Mouse (Mus musculus): ENCODE measurements around the gene F3. TPM values are rescaled to one million over a fixed set of nuclear protein-coding genes. Genes with fewer than 3 reads are reported as not detected.
"Not testable (repeated sequence)": the region's sequence is repeated elsewhere in the genome, so short reads cannot be mapped to it uniquely, and the experiment has no call there.

The F3 gene
- polyA plus RNA-seq, 1 experiment = 8.6 TPM

DNA sequence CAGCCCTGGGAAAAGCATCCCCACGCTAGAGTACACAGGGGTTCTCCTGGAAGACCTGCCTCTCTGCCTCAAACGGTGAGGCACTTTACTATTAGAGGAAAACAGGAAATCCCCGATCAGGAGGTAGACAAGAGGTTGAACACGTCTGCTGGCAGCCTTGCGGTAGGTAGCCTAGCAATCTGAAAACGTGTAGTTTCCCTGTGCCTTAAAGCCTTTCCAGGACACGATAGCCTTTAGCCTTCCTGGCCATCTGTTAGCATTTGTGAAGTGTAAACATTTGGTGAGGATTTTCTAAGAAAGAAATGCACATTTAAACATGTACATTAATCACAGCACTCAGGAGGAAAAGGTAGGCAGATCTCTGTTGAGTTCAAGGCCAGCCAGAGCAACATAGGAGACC is 35.0 kb downstream of the F3 start:
- Histone ChIP-seq H3K4me1 (ENCODE audit: control insufficient read depth, insufficient read depth, insufficient read length, low read length) (peaks cover 6% of the 10 kb centered on the region; the same call in 1 of the 2 replicates), H3K27me3 (ENCODE audit: control insufficient read depth, insufficient read depth, low read length) (no peaks in the 10 kb centered on the region), H3K4me3 (ENCODE audit: low read depth, low read length) (no peak overlapping the region), H3K36me3 (ENCODE audit: control insufficient read depth, insufficient read depth, low read length) (peaks cover 32% of the 10 kb centered on the region), H3K27ac (ENCODE audit: insufficient read depth, low read depth, low read length) (no peak overlapping the region)
- WGBS = 61% methylated on average over 7 of the region's 7 CpGs
- TF ChIP-seq CTCF (IDR thresholded peaks at IDR 0.05; ENCODE audit: extremely low read depth, insufficient read length, insufficient replicate concordance, low read depth, low read length) (no peak), POLR2A (IDR thresholded peaks at IDR 0.05; ENCODE audit: low read depth, low read length) (no peak)

DNA sequence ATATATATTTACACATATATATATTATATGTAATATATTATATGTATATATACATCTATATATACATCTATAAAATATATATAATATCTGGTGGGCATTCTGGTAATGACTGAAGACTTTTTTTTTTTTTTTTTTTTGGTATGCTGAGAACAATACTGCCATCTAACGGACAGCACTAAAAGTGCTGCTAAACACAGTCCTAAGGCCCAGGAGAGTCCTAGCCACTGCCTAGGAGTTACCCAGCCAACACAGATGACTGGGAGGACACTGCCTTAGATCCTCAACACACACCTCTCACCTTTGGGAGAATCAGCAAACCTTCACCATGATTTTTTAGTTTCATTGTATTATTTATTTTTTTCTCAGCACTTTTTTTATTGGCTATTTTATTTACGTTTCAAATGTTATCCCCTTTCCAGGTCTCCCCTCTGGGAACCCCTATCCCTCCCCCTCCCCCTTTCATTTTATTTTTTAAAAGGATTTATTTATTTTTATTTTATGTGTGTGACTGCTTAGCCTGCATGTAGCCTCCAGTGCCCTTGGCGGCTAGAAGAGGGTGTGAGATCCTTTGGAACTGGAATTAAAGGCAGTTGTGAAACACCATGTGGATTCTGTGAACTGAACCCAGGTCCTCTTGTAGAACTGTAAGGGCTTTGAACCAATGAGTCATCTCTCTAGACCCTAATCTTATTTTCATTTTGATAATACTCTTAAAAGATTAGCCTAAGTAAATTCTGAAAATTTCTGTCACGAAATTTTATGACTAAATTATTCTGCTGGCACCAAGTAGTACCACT is 38.9 kb downstream of the F3 start:
- Histone ChIP-seq H3K4me1 (ENCODE audit: control insufficient read depth, insufficient read depth, insufficient read length, low read length) (no peaks in the 10 kb centered on the region), H3K27ac (ENCODE audit: insufficient read depth, low read depth, low read length) (no peak overlapping the region), H3K36me3 (ENCODE audit: control insufficient read depth, insufficient read depth, low read length) (peaks cover 52% of the 10 kb centered on the region), H3K27me3 (ENCODE audit: control insufficient read depth, insufficient read depth, low read length) (no peaks in the 10 kb centered on the region), H3K4me3 (ENCODE audit: low read depth, low read length) (no peak overlapping the region)
- 57% methylated on average over 4 of the region's 4 CpGs for WGBS
- TF ChIP-seq CTCF (IDR thresholded peaks at IDR 0.05; ENCODE audit: extremely low read depth, insufficient read length, insufficient replicate concordance, low read depth, low read length) (peak; percentile 28; the same call in 1 of the 2 replicates), POLR2A (IDR thresholded peaks at IDR 0.05; ENCODE audit: low read depth, low read length) (no peak)

DNA sequence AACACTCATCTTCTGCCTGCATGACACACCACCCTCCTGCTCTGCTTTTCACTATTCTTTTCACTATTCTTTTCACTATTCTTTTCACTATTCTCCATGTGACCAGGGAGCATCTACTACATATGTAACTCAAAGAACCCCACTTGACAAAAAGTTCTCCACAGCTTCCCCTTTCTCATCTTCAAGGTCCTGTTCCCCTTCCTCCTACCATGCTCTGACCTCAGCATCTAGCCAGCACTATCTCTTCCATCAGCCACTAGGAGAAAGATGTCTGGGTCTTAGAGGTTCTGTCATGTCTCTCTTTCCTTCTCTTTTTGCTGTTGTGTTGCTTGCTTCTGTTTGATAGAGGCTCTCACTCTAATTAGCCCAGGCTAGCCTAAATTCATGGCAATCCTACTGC is 42.7 kb downstream of the F3 start:
- Histone ChIP-seq H3K4me1 (ENCODE audit: control insufficient read depth, insufficient read depth, insufficient read length, low read length) (no peaks in the 10 kb centered on the region), H3K27me3 (ENCODE audit: control insufficient read depth, insufficient read depth, low read length) (no peaks in the 10 kb centered on the region), H3K36me3 (ENCODE audit: control insufficient read depth, insufficient read depth, low read length) (peaks cover 58% of the 10 kb centered on the region)

DNA sequence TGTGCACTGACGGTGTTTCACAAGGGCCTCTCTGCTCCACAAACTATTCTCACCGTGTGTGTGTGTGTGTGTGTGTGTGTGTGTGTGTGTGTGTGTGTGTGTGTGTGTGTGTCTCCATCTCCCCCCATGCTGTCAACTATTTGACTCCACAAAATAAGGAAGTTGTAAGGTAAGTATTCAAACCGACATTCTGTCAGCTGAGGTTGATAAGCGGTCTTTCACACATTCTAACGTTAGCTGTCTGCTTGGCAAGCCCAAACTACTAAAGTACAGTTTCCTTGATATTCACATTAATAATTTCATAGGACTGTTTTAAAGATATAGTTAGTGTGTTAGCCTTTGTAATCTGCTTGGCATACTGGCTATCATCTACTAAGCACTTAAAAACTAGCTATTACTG is 43.5 kb downstream of the F3 start:
- Histone ChIP-seq H3K36me3 (ENCODE audit: control insufficient read depth, insufficient read depth, low read length) (peaks cover 58% of the 10 kb centered on the region), H3K4me3 (ENCODE audit: low read depth, low read length) (no peak overlapping the region), H3K27ac (ENCODE audit: insufficient read depth, low read depth, low read length) (no peak overlapping the region), H3K4me1 (ENCODE audit: control insufficient read depth, insufficient read depth, insufficient read length, low read length) (no peaks in the 10 kb centered on the region), H3K27me3 (ENCODE audit: control insufficient read depth, insufficient read depth, low read length) (no peaks in the 10 kb centered on the region)
- no peak for TF ChIP-seq POLR2A (IDR thresholded peaks at IDR 0.05; ENCODE audit: low read depth, low read length)
- TF ChIP-seq CTCF (IDR thresholded peaks at IDR 0.05; ENCODE audit: extremely low read depth, insufficient read length, insufficient replicate concordance, low read depth, low read length) = no peak
- 70% methylated on average over 5 of the region's 5 CpGs for WGBS

More for the DNA sequence above, 42.7 kb downstream of the F3 start:
- Histone ChIP-seq H3K27ac (ENCODE audit: insufficient read depth, low read depth, low read length) (no peak overlapping the region), H3K4me3 (ENCODE audit: low read depth, low read length) (no peak overlapping the region)
- TF ChIP-seq CTCF (IDR thresholded peaks at IDR 0.05; ENCODE audit: extremely low read depth, insufficient read length, insufficient replicate concordance, low read depth, low read length) = no peak
- no peak for TF ChIP-seq POLR2A (IDR thresholded peaks at IDR 0.05; ENCODE audit: low read depth, low read length)

DNA sequence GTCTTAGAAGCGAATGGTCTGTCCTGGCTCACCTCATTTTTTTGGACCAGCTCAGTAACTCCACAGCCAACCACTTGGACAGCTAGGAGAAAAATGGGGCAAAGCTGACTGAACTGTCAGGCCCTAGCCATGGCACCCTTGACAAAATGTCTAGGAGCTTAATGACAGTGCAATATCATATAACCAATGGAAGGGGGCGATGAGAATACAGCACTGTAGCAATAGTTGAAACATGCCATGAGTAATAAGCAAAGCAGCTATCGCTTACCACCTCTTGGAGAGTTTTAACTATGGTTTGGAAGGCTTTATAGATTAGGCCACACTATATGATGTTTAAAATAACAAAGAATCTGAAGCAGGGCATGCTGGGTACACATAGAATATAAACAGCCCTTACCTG is 45.4 kb downstream of the F3 start:
- H3K4me3 ChIP-seq (ENCODE audit: low read depth, low read length) = no peak overlapping the region
- WGBS = 95% methylated on average over 3 of the region's 3 CpGs
- peaks cover 61% of the 10 kb centered on the region for H3K36me3 ChIP-seq (ENCODE audit: control insufficient read depth, insufficient read depth, low read length)
- TF ChIP-seq POLR2A (IDR thresholded peaks at IDR 0.05; ENCODE audit: low read depth, low read length) (no peak), CTCF (IDR thresholded peaks at IDR 0.05; ENCODE audit: extremely low read depth, insufficient read length, insufficient replicate concordance, low read depth, low read length) (no peak)
- H3K4me1 ChIP-seq (ENCODE audit: control insufficient read depth, insufficient read depth, insufficient read length, low read length) = no peaks in the 10 kb centered on the region
- H3K27me3 ChIP-seq (ENCODE audit: control insufficient read depth, insufficient read depth, low read length) = no peaks in the 10 kb centered on the region
- no peak overlapping the region for H3K27ac ChIP-seq (ENCODE audit: insufficient read depth, low read depth, low read length)

DNA sequence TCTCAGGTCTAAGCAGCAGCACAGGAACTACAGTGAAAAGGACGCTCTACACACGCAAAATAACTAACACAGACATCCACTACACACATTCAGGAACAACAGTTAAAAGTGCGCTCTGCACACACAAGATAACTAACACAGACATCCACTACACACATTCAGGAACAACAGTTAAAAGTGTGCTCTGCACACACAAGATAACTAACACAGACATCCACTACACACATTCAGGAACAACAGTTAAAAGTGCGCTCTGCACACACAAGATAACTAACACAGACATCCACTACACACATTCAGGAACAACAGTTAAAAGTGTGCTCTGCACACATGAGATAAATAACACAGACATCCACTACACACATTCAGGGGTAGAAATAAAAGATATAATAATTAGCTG is 50.0 kb downstream of the F3 start:
- WGBS = 95% methylated on average over 4 of the region's 4 CpGs
- H3K4me1 ChIP-seq (ENCODE audit: control insufficient read depth, insufficient read depth, insufficient read length, low read length) = not testable (repeated sequence)

DNA sequence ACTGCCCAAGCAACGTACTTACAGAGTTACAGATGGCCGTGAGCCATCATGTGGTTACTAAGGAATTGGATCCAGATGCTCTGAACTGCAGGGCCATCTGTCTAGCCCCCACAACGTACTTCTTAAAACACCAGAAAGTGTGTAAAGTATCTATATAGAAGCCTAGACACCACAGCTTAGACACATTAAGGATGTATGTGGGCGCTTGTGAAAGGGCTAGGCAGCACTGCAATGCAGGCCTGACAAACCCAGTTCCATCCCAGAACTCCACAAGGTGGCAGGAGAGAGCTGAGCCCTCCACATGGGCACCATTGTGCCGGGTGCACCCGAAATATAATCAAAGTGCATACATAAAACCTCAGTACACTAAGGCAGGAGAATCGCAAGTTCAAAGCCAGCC is 54.6 kb downstream of the F3 start:
- H3K27me3 ChIP-seq (ENCODE audit: control insufficient read depth, insufficient read depth, low read length) = no peaks in the 10 kb centered on the region
- no peak overlapping the region for H3K4me3 ChIP-seq (ENCODE audit: low read depth, low read length)
- H3K4me1 ChIP-seq (ENCODE audit: control insufficient read depth, insufficient read depth, insufficient read length, low read length) = no peaks in the 10 kb centered on the region
- H3K27ac ChIP-seq (ENCODE audit: insufficient read depth, low read depth, low read length) = no peak overlapping the region
- 55% methylated on average over 7 of the region's 7 CpGs for WGBS
- TF ChIP-seq POLR2A (IDR thresholded peaks at IDR 0.05; ENCODE audit: low read depth, low read length) = no peak
- TF ChIP-seq CTCF (IDR thresholded peaks at IDR 0.05; ENCODE audit: extremely low read depth, insufficient read length, insufficient replicate concordance, low read depth, low read length) = peak; percentile 67; the same call in 1 of the 2 replicates
- H3K36me3 ChIP-seq (ENCODE audit: control insufficient read depth, insufficient read depth, low read length) = peaks cover 43% of the 10 kb centered on the region

More for the DNA sequence above, 50.0 kb downstream of the F3 start:
- not testable (repeated sequence) for H3K27me3 ChIP-seq (ENCODE audit: control insufficient read depth, insufficient read depth, low read length); H3K4me3 ChIP-seq (ENCODE audit: low read depth, low read length); H3K27ac ChIP-seq (ENCODE audit: insufficient read depth, low read depth, low read length)
- peaks cover 60% of the 10 kb centered on the region for H3K36me3 ChIP-seq (ENCODE audit: control insufficient read depth, insufficient read depth, low read length)

All from small intestine, adult 2 months (tissue).